Mouse (Mus musculus): ENCODE data around the gene Cth.

Cth gene

DNA sequence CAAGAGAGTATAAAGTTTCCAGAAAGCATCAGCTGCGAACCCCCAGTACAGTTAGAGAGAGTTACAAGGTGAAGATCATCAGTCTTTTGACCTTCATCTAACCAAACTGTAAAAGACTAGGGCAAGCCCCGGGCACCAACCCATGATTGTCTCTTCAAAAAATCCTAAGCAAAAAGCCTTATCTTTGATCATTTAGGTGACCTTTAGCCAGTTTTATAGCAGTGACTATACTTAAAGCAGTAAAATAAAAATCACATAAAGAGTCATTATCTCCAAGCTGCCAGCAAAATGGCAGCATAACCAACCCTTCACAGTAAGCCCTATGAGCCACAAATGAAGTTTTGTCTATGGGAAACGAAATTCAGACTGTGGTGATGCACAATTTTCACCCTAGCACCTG is 14.6 kb downstream of the Cth start:
- DNase-seq (ENCODE audit: low spot score), result no peak

DNA sequence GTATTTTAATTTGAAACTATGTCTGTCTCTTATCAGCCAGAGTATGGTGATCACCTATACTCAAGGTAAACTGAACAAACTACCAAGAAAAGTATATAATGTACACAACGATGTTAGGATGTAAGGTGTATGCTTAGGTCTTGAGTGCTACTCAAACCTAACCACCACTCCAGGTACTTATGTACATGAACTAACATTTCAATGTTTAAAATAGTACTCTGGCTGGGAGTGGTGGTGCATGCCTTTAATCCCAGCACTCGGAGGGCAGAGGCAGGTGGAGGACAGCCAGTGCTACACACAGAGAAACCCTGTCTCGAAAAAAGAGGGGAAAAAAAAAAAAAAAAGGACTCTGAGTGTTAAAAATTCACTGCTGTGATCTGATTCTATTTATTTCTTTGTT is 16.7 kb downstream of the Cth start:
- no peak for DNase-seq (ENCODE audit: low spot score)

- no peak for DNase-seq (ENCODE audit: low spot score)
These were observed 23.2 kb downstream of the Cth start for GRCm38 (mm10) chr3:157901721-157902120.

- no peak for DNase-seq (ENCODE audit: low spot score)
These were observed 24.9 kb downstream of the Cth start for GRCm38 (mm10) chr3:157899986-157900385.

GRCm38 (mm10) chr3:157897645-157898044 is 27.2 kb downstream of the Cth start:
- no peak for DNase-seq (ENCODE audit: low spot score)

DNA sequence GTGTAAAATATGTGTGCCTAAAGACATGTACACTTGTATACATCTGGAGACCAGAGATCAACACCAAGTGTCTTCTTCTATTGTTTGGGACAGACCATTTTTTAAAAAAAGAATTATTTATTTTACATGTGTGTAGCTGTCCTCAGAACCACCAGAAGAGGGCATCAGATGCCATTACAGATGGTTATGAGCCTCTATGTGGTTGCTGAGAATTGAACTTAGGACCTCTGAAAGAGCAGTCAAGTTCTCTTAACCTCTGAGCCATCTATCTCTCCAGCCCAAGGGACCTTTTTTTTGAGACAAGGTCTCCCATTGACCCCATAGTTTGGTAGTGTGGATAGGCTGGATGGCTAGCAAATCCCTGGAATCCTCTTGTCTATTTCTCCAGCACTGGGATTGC is 33.1 kb downstream of the Cth start:
- no peak for DNase-seq (ENCODE audit: low spot score)

GRCm38 (mm10) chr3:157884081-157884643 is 40.7 kb downstream of the Cth start:
- no peak for DNase-seq (ENCODE audit: low spot score)

DNA sequence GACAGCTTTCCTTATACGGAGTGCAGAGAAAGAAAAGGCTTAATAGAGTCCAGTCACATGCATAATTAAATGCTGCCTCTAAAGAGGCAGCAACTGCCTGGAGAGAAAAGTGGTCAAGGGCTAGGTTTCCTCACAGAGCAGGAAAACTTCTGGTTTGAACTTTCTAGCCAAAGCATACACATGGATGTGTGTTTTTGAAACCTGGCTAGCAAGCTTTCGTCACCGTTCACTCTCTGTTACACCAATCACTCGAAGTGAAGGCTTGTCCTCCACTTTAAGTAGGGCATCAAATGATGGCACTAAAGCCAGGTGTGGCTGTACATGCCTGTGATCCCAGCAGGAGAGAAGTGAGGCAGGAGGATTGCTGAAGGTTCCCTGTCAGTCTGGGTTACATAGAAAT is 41.8 kb downstream of the Cth start:
- no peak for DNase-seq (ENCODE audit: low spot score)

GRCm38 (mm10) chr3:157881992-157882391 is 42.9 kb downstream of the Cth start:
- no peak for DNase-seq (ENCODE audit: low spot score)

GRCm38 (mm10) chr3:157880983-157881382 is 43.9 kb downstream of the Cth start:
- DNase-seq (ENCODE audit: low spot score), result no peak

- DNase-seq (ENCODE audit: low spot score), result no peak
These were observed 47.0 kb downstream of the Cth start for GRCm38 (mm10) chr3:157877847-157878246.

DNA sequence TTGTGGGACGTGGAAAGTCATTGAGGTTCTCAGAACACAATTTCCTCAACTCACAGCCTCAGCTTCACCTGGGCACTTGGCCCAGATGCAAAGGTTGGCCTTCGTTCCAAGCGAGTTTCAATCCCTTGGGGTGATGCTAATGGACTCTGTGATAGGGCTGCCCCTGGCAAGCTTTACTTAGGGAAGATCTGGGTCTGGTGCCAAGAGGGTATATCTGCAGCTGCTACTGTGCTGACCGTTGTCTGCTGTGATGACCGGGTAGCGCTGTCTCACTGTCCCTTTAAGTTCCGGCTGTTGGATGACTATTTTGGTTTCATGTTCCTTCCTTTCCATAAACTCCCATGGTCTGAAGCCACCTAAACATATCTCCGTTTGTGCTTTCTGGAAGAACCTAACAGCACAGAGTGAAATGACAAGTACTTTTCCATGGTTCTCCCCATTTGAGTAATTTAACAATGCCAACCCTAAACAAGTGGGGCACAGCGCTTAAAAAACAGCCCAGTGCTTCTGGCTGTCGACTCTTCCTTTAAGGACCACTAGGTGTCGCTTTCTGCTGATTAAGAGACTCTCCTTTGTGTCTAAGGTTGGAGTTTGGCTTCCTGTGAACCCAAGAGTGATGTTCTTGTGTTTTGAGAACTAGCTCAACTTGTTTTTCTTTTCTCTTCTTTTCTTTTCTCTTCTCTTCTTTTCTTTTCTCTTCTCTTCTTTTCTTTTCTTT is 48.3 kb downstream of the Cth start:
- peak; percentile 81 for DNase-seq (ENCODE audit: low spot score)

DNA sequence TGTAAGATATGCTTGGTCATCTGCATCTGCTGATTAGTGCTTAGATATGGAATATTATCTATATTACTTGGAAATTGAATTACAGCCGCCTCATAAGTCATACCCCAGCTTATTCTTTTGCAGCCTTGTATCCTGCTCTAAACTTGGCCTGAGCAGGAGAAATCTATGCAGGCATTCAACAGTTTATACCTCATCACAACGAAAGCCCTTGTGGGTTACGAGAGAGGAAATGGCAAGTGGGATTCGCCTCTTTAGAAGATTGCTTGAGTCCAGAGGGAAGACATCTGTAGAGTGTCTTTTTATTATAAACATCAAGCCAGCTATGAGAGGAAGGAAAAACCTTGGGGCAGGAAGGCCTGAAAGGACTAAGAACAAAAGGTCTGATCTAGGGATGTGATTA is 52.0 kb downstream of the Cth start:
- DNase-seq (ENCODE audit: low spot score), result no peak

GRCm38 (mm10) chr3:157867836-157868235 is 57.0 kb downstream of the Cth start:
- no peak for DNase-seq (ENCODE audit: low spot score)

DNA sequence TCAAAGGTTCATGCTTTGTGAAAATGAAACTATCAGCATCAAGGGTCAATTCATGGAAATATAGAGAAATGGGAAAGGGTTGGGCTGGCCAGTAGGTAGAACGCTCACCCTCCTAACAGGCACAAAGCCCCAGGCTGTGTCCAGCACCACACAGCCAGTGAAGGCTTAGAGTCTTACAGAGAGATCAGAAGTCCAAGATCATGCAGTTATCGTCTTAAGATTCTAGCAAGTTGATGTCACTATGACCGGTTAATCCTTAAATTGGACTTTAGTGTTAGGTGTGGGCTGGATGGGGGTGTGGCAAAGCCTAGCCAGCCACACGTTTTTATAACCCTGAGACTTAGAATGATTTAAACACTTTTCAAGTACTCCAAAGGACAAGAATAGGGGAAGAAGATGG is 58.6 kb downstream of the Cth start:
- DNase-seq (ENCODE audit: low spot score), result no peak

- DNase-seq (ENCODE audit: low spot score), result no peak
These were observed 59.0 kb downstream of the Cth start for GRCm38 (mm10) chr3:157865848-157866247.

- no peak for DNase-seq (ENCODE audit: low spot score)
These were observed 59.4 kb downstream of the Cth start for GRCm38 (mm10) chr3:157865431-157865830.

DNA sequence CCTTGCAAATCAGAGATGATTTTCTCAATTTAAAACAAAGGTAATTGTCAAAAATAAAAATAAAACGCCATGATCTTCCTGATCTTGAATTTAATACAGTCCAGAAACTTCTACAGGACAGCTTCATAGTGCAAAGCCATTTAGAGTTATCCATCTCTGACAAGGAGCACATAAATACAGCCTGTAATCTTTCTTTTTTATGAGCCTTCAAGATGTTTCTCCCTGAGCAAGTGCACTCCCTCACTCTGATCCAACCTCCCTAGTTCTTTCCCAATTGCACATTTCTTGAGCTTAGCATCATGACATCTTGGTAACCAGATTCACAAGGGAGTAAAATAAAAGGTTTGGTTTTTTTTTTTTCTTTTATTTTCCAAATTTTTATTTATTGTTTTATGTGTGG is 72.1 kb downstream of the Cth start:
- DNase-seq (ENCODE audit: low spot score), result no peak

DNA sequence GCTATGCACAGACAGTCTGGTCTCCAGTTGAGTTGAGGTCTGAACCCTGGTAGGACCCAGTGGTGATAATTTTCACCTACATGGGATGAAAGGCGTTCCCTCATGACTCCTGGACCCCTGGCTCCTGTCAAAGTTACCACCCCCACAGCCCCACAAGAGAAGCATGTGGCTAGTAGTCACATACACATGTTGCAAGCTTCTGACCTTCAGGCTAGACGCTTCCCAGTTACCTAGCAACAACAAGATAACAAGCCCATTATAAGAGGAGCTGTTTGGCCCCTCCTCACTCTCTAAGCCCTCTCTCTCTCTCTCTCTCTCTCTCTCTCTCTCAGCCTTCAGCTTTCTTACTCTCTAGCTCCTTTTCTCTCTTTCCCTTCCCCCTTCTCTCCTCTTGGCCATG is 76.4 kb downstream of the Cth start:
- peak; percentile 51 for DNase-seq (ENCODE audit: low spot score)

DNA sequence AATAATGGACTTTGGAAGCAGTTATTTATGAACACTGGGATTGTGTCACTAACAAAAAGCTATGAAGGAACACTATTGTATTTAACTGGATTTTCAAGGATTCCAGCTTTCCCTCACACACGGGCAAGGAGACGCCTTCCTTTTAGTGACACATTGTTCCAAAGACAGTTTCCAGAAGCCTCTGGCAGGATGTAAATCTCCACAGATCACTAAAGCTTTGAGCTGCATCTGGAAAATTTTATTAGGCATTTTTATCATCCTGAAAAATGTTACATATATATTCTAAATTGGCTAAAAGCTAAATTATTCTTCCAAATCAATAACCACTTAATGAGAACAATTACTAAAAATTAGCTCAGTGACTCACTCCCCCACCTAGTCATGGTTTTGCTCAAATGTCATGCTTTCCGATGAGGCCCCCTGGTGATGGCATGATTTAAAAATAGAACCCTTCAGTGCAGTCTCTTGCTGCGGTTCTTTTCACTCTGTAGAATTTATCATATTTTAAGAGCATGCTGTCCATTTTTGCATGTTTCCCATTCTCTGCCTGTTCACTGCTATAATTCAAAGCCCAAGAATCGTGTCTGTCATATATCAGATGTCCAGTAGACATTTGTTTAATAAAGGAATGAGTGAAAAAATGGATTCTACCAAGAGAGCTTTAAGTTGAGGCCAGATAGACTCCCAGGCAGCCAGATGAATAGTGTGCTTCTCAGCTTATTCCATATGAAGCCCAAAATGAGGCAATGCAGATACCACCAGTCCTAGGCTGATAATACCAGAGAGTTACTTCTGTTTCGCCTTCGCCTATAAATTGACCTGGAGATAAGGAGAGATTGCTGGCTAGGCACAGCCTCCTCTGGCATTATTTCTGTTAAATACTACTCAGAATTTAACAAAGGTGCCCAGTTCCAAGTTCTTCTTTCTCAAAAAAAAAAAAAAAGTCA is 77.3 kb downstream of the Cth start:
- no peak for DNase-seq (ENCODE audit: low spot score)

Data from embryo, embryonic 10.5 days (tissue).